Mouse (Mus musculus) cortical plate, adult 2 months (tissue): Measurements from ENCODE around the gene Brox.

Experiments used
- CTCF ChIP-seq: fragments of 200-500 bp; IDR thresholded peaks from 2 replicates; pipeline ENCODE4 v1.5.1; 2011; ENCODE audit warnings: mild to moderate bottlenecking, control low read depth, low read length; ENCODE audit not compliant: insufficient read depth; ENCODE audit errors: extremely low read depth
- POLR2A ChIP-seq: fragments of 200-500 bp; IDR thresholded peaks from 2 replicates; pipeline ENCODE4 v1.6.1; 2011; ENCODE audit warnings: mild to moderate bottlenecking, low read length, control low read depth; ENCODE audit not compliant: insufficient read depth; ENCODE audit errors: extremely low read depth

- TF ChIP-seq POLR2A = no peak
- no peak for TF ChIP-seq CTCF
Measured at GRCm38 (mm10) chr1:183297473-183297885, 410 bp upstream of the Brox start.
